Mouse (Mus musculus) heart, postnatal 0 days (tissue): Measurements from ENCODE around the gene Gpr137. TPM values are rescaled to one million over a fixed set of nuclear protein-coding genes. Genes with fewer than 3 reads are reported as not detected.
A peak's percentile ranks its signal among the peaks of the same experiment; 100 is the strongest.
"Not testable (repeated sequence)": the region's sequence is repeated elsewhere in the genome, so short reads cannot be mapped to it uniquely, and the experiment has no call there.

Experiments
- ATAC-seq: fragments of 200-750 bp; cut with Nextera tagmentation; 2 replicates; pipeline ENCODE4 v1.8.0; 2017; ENCODE audit warnings: low read depth, moderate number of reproducible peaks, moderate library complexity; ENCODE audit not compliant: insufficient read depth
- DNase-seq: peaks from one replicate; pipeline ENCODE4 v3.0.0-alpha.2; 2016; ENCODE audit warnings: low spot score
- H3K27ac ChIP-seq: fragments of 300-500 bp; sonication (generic); 2 replicates; pipeline ENCODE4 v1.5.1; 2014; ENCODE audit warnings: low read depth, mild to moderate bottlenecking
- H3K27me3 ChIP-seq: fragments of 300-500 bp; sonication (generic); 2 replicates; pipeline ENCODE4 v1.6.1; 2014; ENCODE audit warnings: low read length, mixed read lengths; ENCODE audit not compliant: control insufficient read depth, insufficient read depth
- H3K36me3 ChIP-seq: fragments of 300-500 bp; sonication (generic); replicated peaks from 2 replicates; pipeline ENCODE4 v1.6.1; 2014; ENCODE audit warnings: low read length, mixed read lengths; ENCODE audit not compliant: control insufficient read depth, insufficient read depth
- H3K4me1 ChIP-seq: fragments of 300-500 bp; sonication (generic); 2 replicates; pipeline ENCODE4 v1.6.1; 2014; ENCODE audit warnings: antibody characterized with exemption; ENCODE audit not compliant: control insufficient read depth, insufficient read depth
- H3K4me2 ChIP-seq: fragments of 300-500 bp; sonication (generic); 2 replicates; pipeline ENCODE4 v1.6.1; 2014; ENCODE audit warnings: low read depth, mild to moderate bottlenecking, low read length, moderate library complexity
- H3K4me3 ChIP-seq: fragments of 300-500 bp; sonication (generic); 2 replicates; pipeline ENCODE4 v1.5.1; 2014; ENCODE audit warnings: low read depth, low read length
- H3K9ac ChIP-seq: fragments of 300-500 bp; sonication (generic); replicated peaks from 2 replicates; pipeline ENCODE4 v1.6.1; 2014; ENCODE audit warnings: low read depth, low read length, mixed read lengths
- H3K9me3 ChIP-seq: fragments of 300-500 bp; sonication (generic); replicated peaks from 2 replicates; pipeline ENCODE4 v1.6.1; 2016; ENCODE audit warnings: low read length; ENCODE audit not compliant: control insufficient read depth
- CTCF ChIP-seq: IDR thresholded peaks from 2 replicates; pipeline ENCODE4 v1.5.1; 2016; ENCODE audit warnings: antibody characterized with exemption, control low read depth, low read depth
- EP300 ChIP-seq: IDR thresholded peaks from 2 replicates; pipeline ENCODE4 v1.6.1; 2016; ENCODE audit warnings: antibody characterized with exemption, low read depth
- WGBS: fragments of 180-500 bp; shearing (Covaris S2); extraction: QIAGEN DNeasy Blood & Tissue Kit; methylation state at CpG from one replicate; pipeline ENCODE4 v1.1.7; 2014; 5-methylcytosine and 5-hydroxymethylcytosine counted together
- polyA plus RNA-seq: library from polyadenylated mRNA; unstranded; fragments of >200 nt; fragmentation: Nextera tagmentation; extraction: Ambion mirVana; gene quantifications from 2 replicates; pipeline ENCODE4 v1.2.1, GENCODE M21; 2015
- total RNA-seq: library from RNA; depleted of rRNA; stranded (reverse); fragments of >200 nt; gene quantifications from 2 replicates; pipeline ENCODE4 v1.2.3, GENCODE M21; 2014; ENCODE audit warnings: low replicate concordance; rRNA removed

Gpr137 gene
- total RNA-seq (23.4 and 46.1 TPM in 2 replicates), polyA plus RNA-seq (16.8 and 20.9 TPM in 2 replicates)

GRCm38 (mm10) chr19:6942249-6942691, at the start of gene Gpr137:
Gene Gpr137 (minus strand): TSS chr19:6942480.
- peak; percentile 90 for ATAC-seq
- Histone ChIP-seq H3K27me3 (no peaks in the 10 kb centered on the region), H3K9me3 (no peaks in the 10 kb centered on the region), H3K4me3 (peak within 1 kb of the TSS; percentile 72), H3K4me1 (peaks cover 19% of the 10 kb centered on the region), H3K27ac (peak within 1 kb of the TSS; percentile 84), H3K9ac (peak within 1 kb of the TSS; percentile 61), H3K36me3 (0 out of 2 replicates have a peak, but pooled peaks cover 4% of the 10 kb centered on the region), H3K4me2 (peak within 1 kb of the TSS; percentile 87)
- under 1% methylated on average over 27 of the region's 27 CpGs for WGBS
- TF ChIP-seq CTCF: no peak
- no peak for TF ChIP-seq EP300
- peak; percentile 92 for DNase-seq

- WGBS: 90% methylated on average over 6 of the region's 6 CpGs
- not testable (repeated sequence) for H3K4me3 ChIP-seq, H3K27ac ChIP-seq, H3K27me3 ChIP-seq, H3K36me3 ChIP-seq, H3K4me2 ChIP-seq, H3K9ac ChIP-seq, ATAC-seq, H3K9me3 ChIP-seq, DNase-seq
- peaks cover 26% of the 10 kb centered on the region for H3K4me1 ChIP-seq
Observed at GRCm38 (mm10) chr19:6991166-6991565, 48.9 kb upstream of the Gpr137 start.

GRCm38 (mm10) chr19:6990712-6991111, 48.4 kb upstream of the Gpr137 start:
- H3K4me3 ChIP-seq: no peak overlapping the region
- no peak overlapping the region for H3K27ac ChIP-seq
- no peak for DNase-seq
- ATAC-seq: no peak
- H3K9me3 ChIP-seq: no peaks in the 10 kb centered on the region
- no peak for TF ChIP-seq EP300
- no peak for TF ChIP-seq CTCF
- no peaks in the 10 kb centered on the region for H3K27me3 ChIP-seq
- no peak overlapping the region for H3K4me2 ChIP-seq
- peaks cover 30% of the 10 kb centered on the region for H3K4me1 ChIP-seq
- H3K9ac ChIP-seq: no peak overlapping the region
- 86% methylated on average over 6 of the region's 6 CpGs for whole genome bisulfite sequencing
- H3K36me3 ChIP-seq: no peaks in the 10 kb centered on the region; the same call in 1 of the 2 replicates

DNA sequence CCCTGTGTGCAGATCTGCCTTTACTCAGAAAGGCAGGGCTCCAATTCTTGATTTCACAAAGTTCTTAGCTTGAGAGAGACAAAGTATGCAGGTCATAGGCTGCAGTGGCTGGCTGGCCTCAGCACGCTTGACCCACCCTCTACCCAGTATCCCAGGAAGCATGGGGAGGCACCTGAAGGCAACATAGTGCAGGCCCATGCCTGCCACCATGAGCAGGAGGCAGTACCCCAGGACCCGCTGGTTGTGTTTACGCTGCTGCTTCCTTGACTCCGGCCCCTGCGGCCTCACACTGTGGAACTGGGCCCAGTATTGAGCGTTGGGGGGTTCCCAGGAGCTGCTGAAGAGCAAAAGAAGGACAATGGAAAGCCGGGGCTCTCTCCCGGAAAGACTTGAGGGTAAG, 47.0 kb upstream of the Gpr137 start:
- 89% methylated on average over 8 of the region's 8 CpGs for WGBS
- DNase-seq (no peak), ATAC-seq (no peak)
- Histone ChIP-seq H3K36me3 (peaks cover 11% of the 10 kb centered on the region), H3K9ac (no peak overlapping the region), H3K4me2 (no peak overlapping the region), H3K9me3 (no peaks in the 10 kb centered on the region), H3K4me3 (no peak overlapping the region), H3K27ac (no peak overlapping the region), H3K27me3 (no peaks in the 10 kb centered on the region), H3K4me1 (peaks cover 16% of the 10 kb centered on the region)
- no peak for TF ChIP-seq EP300
- TF ChIP-seq CTCF: no peak

DNA sequence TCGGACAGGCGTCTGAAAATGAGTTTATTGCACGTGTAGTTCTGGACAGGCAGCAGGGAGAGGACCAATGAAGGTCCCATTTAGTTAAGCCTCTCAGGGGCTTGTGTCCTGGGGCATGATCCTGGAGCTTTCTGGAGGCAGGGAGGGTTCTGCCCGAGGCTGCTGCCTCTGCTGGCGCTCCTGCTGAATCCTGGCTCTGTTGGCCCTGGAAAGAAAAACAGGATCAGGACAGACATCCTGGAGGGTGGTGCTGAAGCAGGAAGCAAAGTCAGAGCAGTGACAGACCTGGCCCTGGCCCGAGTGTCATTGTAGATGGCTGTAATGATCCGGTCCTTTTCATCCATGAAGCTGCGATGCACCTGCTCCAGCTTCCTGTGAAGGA, 45.6 kb upstream of the Gpr137 start:
- Histone ChIP-seq H3K4me3 (peak overlapping the region; percentile 93), H3K9me3 (no peaks in the 10 kb centered on the region), H3K36me3 (peaks cover 20% of the 10 kb centered on the region), H3K4me1 (peaks cover 15% of the 10 kb centered on the region), H3K27me3 (no peaks in the 10 kb centered on the region), H3K4me2 (peak overlapping the region; percentile 89), H3K27ac (peak overlapping the region; percentile 99), H3K9ac (peak overlapping the region; percentile 93)
- ATAC-seq (peak; percentile 2; the same call in 1 of the 2 replicates), DNase-seq (no peak)
- 6% methylated on average over 8 of the region's 8 CpGs for WGBS
- no peak for TF ChIP-seq EP300
- TF ChIP-seq CTCF: no peak
